Mouse (Mus musculus) central nervous system, embryonic 18 days (tissue): ENCODE measurements around the gene 1700020N01Rik. TPM values are rescaled to one million over a fixed set of nuclear protein-coding genes. Genes with fewer than 3 reads are reported as not detected.

ENCODE experiments used
- polyA plus RNA-seq: library from polyadenylated mRNA; depleted of rRNA; stranded (reverse); fragments of >200 nt; gene quantifications from 2 replicates; pipeline ENCODE4 v1.2.3, GENCODE M21; 2012; rRNA removed

1700020N01Rik gene
- not detected in 2 replicates for polyA plus RNA-seq

DNA sequence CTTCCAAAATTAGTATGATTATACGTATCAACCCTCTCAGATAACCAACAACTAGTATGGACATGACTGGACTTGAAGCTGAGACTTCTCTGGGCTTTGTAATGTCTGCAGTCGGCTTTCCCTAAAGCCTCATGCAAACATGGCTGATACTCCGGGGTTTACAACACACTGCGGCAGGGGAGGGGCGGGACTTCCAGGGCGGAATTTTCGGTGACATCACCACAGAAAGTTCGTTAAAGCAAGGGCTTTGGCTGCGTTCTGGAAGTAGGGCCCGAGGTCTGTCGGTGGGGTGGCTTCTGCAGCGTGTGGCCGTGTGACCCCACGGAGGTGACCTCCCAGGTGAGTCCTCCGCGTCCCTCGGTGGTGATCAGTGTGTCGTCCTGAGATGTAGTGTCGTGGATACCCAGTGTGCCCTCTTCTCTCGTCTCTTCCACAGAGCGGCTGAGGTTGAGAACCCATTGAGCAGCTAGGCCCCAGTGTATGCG is at the start of gene 1700020N01Rik:
Gene 1700020N01Rik (plus strand): TSS at position 250 of the 485 bp plus-strand sequence.

Other genes starting within 250 kb of the 1700020N01Rik start
- gene Aldh8a1, start 215.9 kb upstream of the 1700020N01Rik start, polyA plus RNA-seq, result 0.08 and 0.16 TPM in 2 replicates